Mouse (Mus musculus): Measurements from ENCODE around the gene Gm5767. TPM values are rescaled to one million over a fixed set of nuclear protein-coding genes. Genes with fewer than 3 reads are reported as not detected.
A peak's percentile ranks its signal among the peaks of the same experiment; 100 is the strongest.

Gene Gm5767
- polyA plus RNA-seq (2015; fragmentation: Nextera tagmentation; extraction: Ambion mirVana), result not detected in 2 replicates

DNA sequence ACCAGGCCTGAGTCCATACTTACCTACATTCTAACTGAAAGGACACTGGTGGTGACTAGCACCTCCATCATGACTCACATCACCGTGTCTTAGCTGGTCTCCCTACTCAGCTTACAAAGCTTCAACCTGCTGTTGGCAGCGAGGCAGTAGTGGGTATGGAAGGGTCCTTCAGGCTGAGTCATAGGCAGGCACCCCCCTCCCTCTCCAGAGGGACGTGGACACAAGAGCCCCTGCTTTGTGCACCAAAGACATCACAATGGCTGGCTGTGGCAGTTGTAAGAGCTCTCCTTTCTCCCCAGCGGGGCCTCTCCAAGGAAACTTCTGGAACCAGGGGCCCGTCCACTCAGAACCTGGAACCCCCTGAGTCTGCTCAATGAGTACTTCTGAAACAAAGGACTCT is at the start of gene Gm5767:
Gene Gm5767 (plus strand): TSS at position 301 of the 400 bp plus-strand sequence.
- H3K4me1 ChIP-seq (ENCODE audit: control insufficient read depth, insufficient read depth, low read depth, low read length), result no peaks in the 10 kb centered on the region
- H3K27ac ChIP-seq (ENCODE audit: low read depth, low read length), result no peak within 1 kb of the TSS
- no peak within 1 kb of the TSS for H3K4me3 ChIP-seq (ENCODE audit: low read length)
- WGBS, result 80% methylated on average over 5 of the region's 5 CpGs
- H3K36me3 ChIP-seq (ENCODE audit: control insufficient read depth, insufficient read depth, low read length), result no peaks in the 10 kb centered on the region; the same call in 1 of the 2 replicates
- no peak for ATAC-seq
- H3K4me2 ChIP-seq (ENCODE audit: low read length), result no peak within 1 kb of the TSS
- H3K9ac ChIP-seq (ENCODE audit: low read depth, low read length), result no peak within 1 kb of the TSS
- no peaks in the 10 kb centered on the region for H3K27me3 ChIP-seq (replicated peaks; ENCODE audit: control insufficient read depth, insufficient read depth, low read length)
- no peaks in the 10 kb centered on the region for H3K9me3 ChIP-seq (ENCODE audit: control insufficient read depth, low read length)

DNA sequence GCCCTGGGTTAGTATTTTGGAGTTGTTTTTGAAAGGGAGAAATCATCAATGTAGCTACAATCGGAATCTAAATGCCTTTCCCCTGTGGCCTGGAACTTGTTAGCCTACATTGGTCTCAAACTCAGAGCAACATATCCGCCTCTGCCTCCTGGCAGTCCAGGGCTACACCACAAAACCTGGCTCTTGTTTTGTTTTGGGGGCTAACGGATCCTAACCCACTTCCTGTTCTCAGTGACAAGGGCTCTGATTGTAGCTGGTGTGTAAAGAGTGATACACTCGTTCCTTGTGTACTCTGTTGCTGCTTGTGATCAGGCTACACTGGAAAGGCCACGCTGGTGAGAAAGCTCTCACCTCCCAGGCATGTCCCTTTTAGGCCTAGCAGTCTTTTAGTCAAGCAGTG is 49.1 kb upstream of the Gm5767 start:
- H3K36me3 ChIP-seq (ENCODE audit: control insufficient read depth, insufficient read depth, low read length), result peaks cover 7% of the 10 kb centered on the region; the same call in 1 of the 2 replicates
- ATAC-seq, result no peak
- WGBS, result 92% methylated on average over 5 of the region's 5 CpGs
- H3K4me2 ChIP-seq (ENCODE audit: low read length), result no peak overlapping the region
- no peak overlapping the region for H3K9ac ChIP-seq (ENCODE audit: low read depth, low read length)
- H3K27ac ChIP-seq (ENCODE audit: low read depth, low read length), result no peak overlapping the region
- H3K9me3 ChIP-seq (ENCODE audit: control insufficient read depth, low read length), result no peaks in the 10 kb centered on the region
- no peak overlapping the region for H3K4me3 ChIP-seq (ENCODE audit: low read length)
- peaks cover 6% of the 10 kb centered on the region for H3K4me1 ChIP-seq (ENCODE audit: control insufficient read depth, insufficient read depth, low read depth, low read length)
- H3K27me3 ChIP-seq (replicated peaks; ENCODE audit: control insufficient read depth, insufficient read depth, low read length), result no peaks in the 10 kb centered on the region

DNA sequence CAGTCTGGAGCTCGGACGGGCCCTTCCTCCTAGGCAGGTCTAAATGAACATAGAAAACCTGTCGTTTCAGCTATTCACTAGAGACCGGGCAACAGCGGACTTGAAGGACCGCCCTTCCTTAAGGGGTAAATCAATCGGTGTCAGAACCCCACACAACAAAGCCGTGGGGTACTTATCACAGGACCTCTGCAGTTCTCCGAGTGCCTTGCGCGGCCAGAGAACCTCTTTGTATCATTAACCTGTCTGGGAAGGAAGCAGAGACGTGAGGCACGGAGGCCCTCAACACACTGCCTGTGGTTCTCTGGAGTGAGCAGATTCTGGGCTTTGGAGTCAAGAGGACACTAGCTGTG is 43.7 kb upstream of the Gm5767 start:
- Histone ChIP-seq H3K27ac (ENCODE audit: low read depth, low read length) (peak overlapping the region; percentile 77), H3K4me2 (ENCODE audit: low read length) (peak overlapping the region; percentile 74), H3K4me1 (ENCODE audit: control insufficient read depth, insufficient read depth, low read depth, low read length) (peaks cover 17% of the 10 kb centered on the region), H3K36me3 (ENCODE audit: control insufficient read depth, insufficient read depth, low read length) (peaks cover 7% of the 10 kb centered on the region; the same call in 1 of the 2 replicates), H3K9ac (ENCODE audit: low read depth, low read length) (peak overlapping the region; percentile 78), H3K27me3 (replicated peaks; ENCODE audit: control insufficient read depth, insufficient read depth, low read length) (no peaks in the 10 kb centered on the region), H3K9me3 (ENCODE audit: control insufficient read depth, low read length) (no peaks in the 10 kb centered on the region), H3K4me3 (ENCODE audit: low read length) (peak overlapping the region; percentile 67)
- peak; percentile 3; the same call in 1 of the 2 replicates for ATAC-seq
- WGBS, result under 1% methylated on average over 13 of the region's 13 CpGs

DNA sequence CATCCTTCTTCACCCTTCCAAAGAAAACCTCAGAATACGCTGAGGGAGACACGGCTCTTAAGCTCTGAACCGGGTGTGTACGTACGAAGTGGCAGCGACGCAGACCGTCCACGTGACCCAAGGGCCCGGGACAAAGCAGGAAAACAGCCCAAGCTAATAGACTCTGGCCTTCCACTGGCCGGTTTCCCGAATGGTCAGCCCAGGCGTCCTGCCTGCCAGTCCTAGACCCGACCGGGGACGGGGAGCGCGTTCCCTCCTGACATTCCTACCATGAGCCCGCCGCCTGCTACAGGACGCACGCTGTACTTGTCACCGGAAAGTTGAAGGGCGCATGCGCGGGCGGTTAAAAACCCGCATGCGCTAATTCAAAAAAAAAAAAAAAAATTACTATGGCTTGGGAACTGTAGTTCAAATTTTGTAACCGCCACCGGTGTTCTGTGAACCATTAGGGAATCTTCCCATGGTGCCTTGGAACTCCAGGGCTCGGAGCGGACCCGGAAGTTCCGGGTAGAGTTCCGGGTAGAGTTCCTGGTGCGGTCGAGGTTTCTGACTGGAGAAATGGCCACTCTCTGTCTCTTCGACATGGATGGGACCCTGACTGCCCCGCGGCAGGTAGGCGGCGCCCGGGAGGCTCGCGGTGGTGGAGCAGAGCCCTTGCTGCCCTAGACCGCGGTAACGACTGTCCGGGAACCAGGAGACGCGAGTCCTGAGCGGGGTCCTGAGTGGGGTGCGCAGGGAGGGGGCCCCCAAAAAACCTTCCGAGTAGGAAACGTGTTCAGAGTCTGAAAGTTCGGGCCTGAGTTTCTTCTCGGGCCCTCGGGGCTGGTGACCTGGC is 43.1 kb upstream of the Gm5767 start, which contains the start of the genes Pmm2 and Tmem186:
Gene Pmm2 (plus strand): TSS at position 458 of the 835 bp plus-strand sequence.
Gene Tmem186 (minus strand): TSS at position 496 of the 835 bp plus-strand sequence.
- Histone ChIP-seq H3K27ac (ENCODE audit: low read depth, low read length) (peak within 1 kb of the TSS; percentile 78), H3K27me3 (replicated peaks; ENCODE audit: control insufficient read depth, insufficient read depth, low read length) (no peaks in the 10 kb centered on the region), H3K4me2 (ENCODE audit: low read length) (peak within 1 kb of the TSS; percentile 74), H3K9ac (ENCODE audit: low read depth, low read length) (peak within 1 kb of the TSS; percentile 78), H3K4me1 (ENCODE audit: control insufficient read depth, insufficient read depth, low read depth, low read length) (peaks cover 17% of the 10 kb centered on the region), H3K4me3 (ENCODE audit: low read length) (peak within 1 kb of the TSS; percentile 67), H3K9me3 (ENCODE audit: control insufficient read depth, low read length) (no peaks in the 10 kb centered on the region), H3K36me3 (ENCODE audit: control insufficient read depth, insufficient read depth, low read length) (peaks cover 7% of the 10 kb centered on the region; the same call in 1 of the 2 replicates)
- under 1% methylated on average over 57 of the region's 59 CpGs for WGBS
- peak; percentile 97 for ATAC-seq

DNA sequence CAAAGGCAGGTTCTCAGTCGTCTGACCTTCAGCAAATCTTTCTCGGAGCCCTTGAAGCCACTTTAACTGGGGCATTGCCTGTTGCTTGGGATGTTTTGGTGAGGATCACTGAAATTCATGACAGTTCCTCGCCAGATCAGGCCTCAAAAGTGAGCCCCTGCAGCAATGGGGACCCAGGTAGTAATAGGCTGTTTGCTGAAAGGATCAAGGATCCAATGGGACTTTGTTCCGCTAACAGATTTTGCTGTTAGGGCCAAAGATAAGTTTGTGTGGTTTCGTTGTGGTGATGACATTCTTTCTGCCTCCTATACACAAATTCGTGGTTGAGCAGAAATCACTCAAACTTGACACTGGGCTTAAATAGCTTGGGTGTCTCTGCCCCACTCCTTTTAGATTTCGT is 42.4 kb upstream of the Gm5767 start:
- no peak for ATAC-seq
- Histone ChIP-seq H3K4me2 (ENCODE audit: low read length) (peak overlapping the region; percentile 74), H3K27me3 (replicated peaks; ENCODE audit: control insufficient read depth, insufficient read depth, low read length) (no peaks in the 10 kb centered on the region), H3K9me3 (ENCODE audit: control insufficient read depth, low read length) (no peaks in the 10 kb centered on the region), H3K9ac (ENCODE audit: low read depth, low read length) (peak overlapping the region; percentile 75), H3K4me1 (ENCODE audit: control insufficient read depth, insufficient read depth, low read depth, low read length) (peaks cover 17% of the 10 kb centered on the region), H3K27ac (ENCODE audit: low read depth, low read length) (peak overlapping the region; percentile 78; the same call in 1 of the 2 replicates), H3K4me3 (ENCODE audit: low read length) (peak overlapping the region; percentile 67), H3K36me3 (ENCODE audit: control insufficient read depth, insufficient read depth, low read length) (peaks cover 10% of the 10 kb centered on the region; the same call in 1 of the 2 replicates)
- WGBS, result 49% methylated on average over 7 of the region's 7 CpGs

DNA sequence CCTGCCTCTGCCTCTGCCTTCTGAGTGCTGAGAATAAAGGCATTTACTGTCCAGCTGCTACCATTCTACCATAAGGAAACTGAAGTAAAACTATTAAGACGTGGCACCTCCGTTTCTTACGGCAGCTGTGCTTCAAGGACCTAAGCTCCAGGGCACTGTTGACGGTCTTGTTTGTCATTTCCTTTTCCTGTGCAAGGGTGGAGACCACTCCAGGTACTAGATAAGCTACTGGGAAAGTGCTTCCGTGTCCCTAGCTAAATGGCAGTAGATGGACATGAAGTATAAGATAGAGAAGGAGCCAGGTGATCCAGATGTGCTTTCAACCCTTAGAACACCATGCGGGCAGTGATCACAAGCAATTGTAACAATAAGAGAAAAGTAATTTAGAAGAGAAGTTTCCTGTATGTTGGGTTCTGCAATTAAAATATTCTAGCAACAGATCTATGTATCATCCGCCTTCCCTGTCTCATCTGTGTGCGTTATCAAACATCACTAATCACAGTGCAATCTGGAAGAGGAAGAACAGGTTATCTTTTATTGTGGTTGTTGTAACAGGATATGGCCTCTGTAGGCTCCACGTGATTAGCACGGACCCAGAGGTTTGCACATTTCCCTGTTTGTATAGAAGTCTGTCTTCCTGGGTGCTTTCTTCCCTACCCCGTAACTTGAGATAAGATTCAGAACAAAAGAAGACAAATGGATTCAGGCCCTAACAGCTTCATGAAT is 40.9 kb upstream of the Gm5767 start:
- no peaks in the 10 kb centered on the region for H3K9me3 ChIP-seq (ENCODE audit: control insufficient read depth, low read length)
- no peak overlapping the region for H3K9ac ChIP-seq (ENCODE audit: low read depth, low read length)
- no peak for ATAC-seq
- no peak overlapping the region for H3K4me2 ChIP-seq (ENCODE audit: low read length)
- peaks cover 12% of the 10 kb centered on the region; the same call in 1 of the 2 replicates for H3K36me3 ChIP-seq (ENCODE audit: control insufficient read depth, insufficient read depth, low read length)
- H3K4me3 ChIP-seq (ENCODE audit: low read length), result no peak overlapping the region
- 92% methylated on average over 11 of the region's 11 CpGs for WGBS
- no peaks in the 10 kb centered on the region for H3K27me3 ChIP-seq (replicated peaks; ENCODE audit: control insufficient read depth, insufficient read depth, low read length)
- peaks cover 17% of the 10 kb centered on the region for H3K4me1 ChIP-seq (ENCODE audit: control insufficient read depth, insufficient read depth, low read depth, low read length)
- H3K27ac ChIP-seq (ENCODE audit: low read depth, low read length), result no peak overlapping the region

DNA sequence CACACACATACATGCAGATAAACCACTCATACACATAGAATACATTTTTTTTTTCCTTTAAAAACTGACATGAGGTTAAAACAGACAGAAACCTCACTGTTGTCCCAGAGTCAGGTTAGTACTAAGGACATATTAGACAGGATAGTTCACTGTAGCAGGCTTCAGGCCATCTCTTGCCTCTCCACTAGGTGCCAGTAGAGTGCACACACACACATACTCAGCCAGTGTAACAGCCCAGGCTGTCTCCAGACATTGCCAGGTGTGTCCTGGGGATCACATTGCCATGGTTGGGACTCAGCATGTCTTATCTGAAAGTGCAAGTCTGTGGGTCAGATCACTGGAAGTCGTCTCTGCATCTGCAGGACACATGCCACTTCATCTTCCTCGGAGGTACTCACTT is 36.7 kb upstream of the Gm5767 start:
- WGBS, result 74% methylated on average over 2 of the region's 2 CpGs
- H3K36me3 ChIP-seq (ENCODE audit: control insufficient read depth, insufficient read depth, low read length), result peaks cover 18% of the 10 kb centered on the region
- H3K4me1 ChIP-seq (ENCODE audit: control insufficient read depth, insufficient read depth, low read depth, low read length), result peaks cover under 1% of the 10 kb centered on the region; the same call in 1 of the 2 replicates
- no peak overlapping the region for H3K4me2 ChIP-seq (ENCODE audit: low read length)
- no peak for ATAC-seq
- no peaks in the 10 kb centered on the region for H3K27me3 ChIP-seq (replicated peaks; ENCODE audit: control insufficient read depth, insufficient read depth, low read length)
- no peak overlapping the region for H3K9ac ChIP-seq (ENCODE audit: low read depth, low read length)
- H3K27ac ChIP-seq (ENCODE audit: low read depth, low read length), result no peak overlapping the region
- no peak overlapping the region for H3K4me3 ChIP-seq (ENCODE audit: low read length)
- no peaks in the 10 kb centered on the region for H3K9me3 ChIP-seq (ENCODE audit: control insufficient read depth, low read length)

DNA sequence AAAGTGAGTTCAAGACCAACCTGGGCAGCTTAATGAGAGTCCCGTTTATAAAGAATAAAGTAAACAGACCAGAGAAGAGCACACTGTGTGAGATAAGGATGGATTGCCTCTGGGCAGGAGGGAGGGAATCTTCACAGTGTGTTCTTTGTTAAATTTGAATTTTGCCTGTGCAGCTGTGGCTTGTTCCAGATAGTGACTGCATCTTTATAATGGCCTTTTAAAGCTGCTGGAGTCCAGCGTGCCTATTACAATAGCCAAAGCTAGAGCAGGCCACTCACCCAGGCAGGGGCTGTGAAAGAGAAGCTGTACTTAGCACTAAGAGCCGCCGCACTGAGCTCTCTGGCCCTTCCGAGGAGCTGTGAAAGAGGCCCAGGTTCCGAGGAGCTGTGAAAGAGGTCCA is 35.0 kb upstream of the Gm5767 start:
- no peaks in the 10 kb centered on the region for H3K4me1 ChIP-seq (ENCODE audit: control insufficient read depth, insufficient read depth, low read depth, low read length)
- 78% methylated on average over 6 of the region's 6 CpGs for WGBS

DNA sequence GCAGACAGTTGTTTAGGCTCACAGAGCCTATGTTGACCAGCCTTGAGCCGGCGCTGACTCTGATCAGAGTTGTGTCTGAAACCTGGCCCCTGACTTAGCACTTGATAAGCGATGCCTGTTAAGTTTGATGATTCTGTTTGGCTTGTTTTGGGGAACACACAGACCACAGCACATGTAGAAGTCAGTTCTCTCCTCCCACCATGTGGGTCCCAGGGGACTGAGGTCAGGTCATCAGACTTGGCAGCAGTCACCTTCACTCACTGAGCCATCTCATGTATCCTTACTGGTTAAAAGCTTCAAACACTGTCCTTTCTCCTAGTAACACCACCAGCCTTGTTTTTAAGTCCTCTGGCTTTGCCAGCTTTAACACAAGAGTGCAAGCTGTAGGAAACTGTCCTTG is 30.6 kb upstream of the Gm5767 start:
- no peaks in the 10 kb centered on the region for H3K27me3 ChIP-seq (replicated peaks; ENCODE audit: control insufficient read depth, insufficient read depth, low read length)
- H3K36me3 ChIP-seq (ENCODE audit: control insufficient read depth, insufficient read depth, low read length), result peaks cover 26% of the 10 kb centered on the region
- no peaks in the 10 kb centered on the region for H3K9me3 ChIP-seq (ENCODE audit: control insufficient read depth, low read length)
- no peak overlapping the region for H3K4me3 ChIP-seq (ENCODE audit: low read length)
- no peak overlapping the region for H3K27ac ChIP-seq (ENCODE audit: low read depth, low read length)
- 95% methylated on average over 3 of the region's 3 CpGs for WGBS
- H3K4me2 ChIP-seq (ENCODE audit: low read length), result no peak overlapping the region
- H3K9ac ChIP-seq (ENCODE audit: low read depth, low read length), result no peak overlapping the region
- no peak for ATAC-seq
- H3K4me1 ChIP-seq (ENCODE audit: control insufficient read depth, insufficient read depth, low read depth, low read length), result no peaks in the 10 kb centered on the region

More for the DNA sequence above, 35.0 kb upstream of the Gm5767 start:
- H3K9ac ChIP-seq (ENCODE audit: low read depth, low read length), result no peak overlapping the region
- no peaks in the 10 kb centered on the region for H3K9me3 ChIP-seq (ENCODE audit: control insufficient read depth, low read length)
- no peaks in the 10 kb centered on the region for H3K27me3 ChIP-seq (replicated peaks; ENCODE audit: control insufficient read depth, insufficient read depth, low read length)
- no peak overlapping the region for H3K4me2 ChIP-seq (ENCODE audit: low read length)
- H3K36me3 ChIP-seq (ENCODE audit: control insufficient read depth, insufficient read depth, low read length), result peaks cover 22% of the 10 kb centered on the region
- ATAC-seq, result no peak
- no peak overlapping the region for H3K4me3 ChIP-seq (ENCODE audit: low read length)
- no peak overlapping the region for H3K27ac ChIP-seq (ENCODE audit: low read depth, low read length)

Data from hindbrain, embryonic 16.5 days (tissue).